Mouse (Mus musculus): ENCODE data around the gene Mad2l1bp. TPM values are rescaled to one million over a fixed set of nuclear protein-coding genes. Genes with fewer than 3 reads are reported as not detected.

Mad2l1bp gene
- polyA plus RNA-seq, 1 experiment from 2014 or later = 33.3 TPM

- peaks cover 15% of the 10 kb centered on the region for H3K4me1 ChIP-seq (ENCODE audit: control insufficient read depth, insufficient read depth, low read length)
- peak within 1 kb of the TSS; percentile 76 for H3K9ac ChIP-seq (ENCODE audit: low read length)
- H3K27me3 ChIP-seq (ENCODE audit: control insufficient read depth, insufficient read depth, low read length) = no peaks in the 10 kb centered on the region
- H3K27ac ChIP-seq (ENCODE audit: low read depth, low read length) = peak within 1 kb of the TSS; percentile 49
- ATAC-seq (ENCODE audit: low FRiP score) = peak; percentile 96
- DNase-seq (ENCODE audit: low spot score, missing footprints) = peak; percentile 100
- WGBS = under 1% methylated on average over 23 of the region's 23 CpGs
- no peaks in the 10 kb centered on the region for H3K9me3 ChIP-seq (ENCODE audit: control insufficient read depth, low read length)
- H3K4me3 ChIP-seq (ENCODE audit: low read depth, low read length) = peak within 1 kb of the TSS; percentile 64
- H3K4me2 ChIP-seq = peak within 1 kb of the TSS; percentile 87
- peaks cover 7% of the 10 kb centered on the region; the same call in 1 of the 2 replicates for H3K36me3 ChIP-seq (ENCODE audit: control insufficient read depth, insufficient read depth, low read length)
Observed at GRCm38 (mm10) chr17:46160686-46161085, 7.3 kb upstream of the Mad2l1bp start, which contains the start of gene Gtpbp2. Gene Gtpbp2, plus strand, starts transcription at chr17:46161032.

DNA sequence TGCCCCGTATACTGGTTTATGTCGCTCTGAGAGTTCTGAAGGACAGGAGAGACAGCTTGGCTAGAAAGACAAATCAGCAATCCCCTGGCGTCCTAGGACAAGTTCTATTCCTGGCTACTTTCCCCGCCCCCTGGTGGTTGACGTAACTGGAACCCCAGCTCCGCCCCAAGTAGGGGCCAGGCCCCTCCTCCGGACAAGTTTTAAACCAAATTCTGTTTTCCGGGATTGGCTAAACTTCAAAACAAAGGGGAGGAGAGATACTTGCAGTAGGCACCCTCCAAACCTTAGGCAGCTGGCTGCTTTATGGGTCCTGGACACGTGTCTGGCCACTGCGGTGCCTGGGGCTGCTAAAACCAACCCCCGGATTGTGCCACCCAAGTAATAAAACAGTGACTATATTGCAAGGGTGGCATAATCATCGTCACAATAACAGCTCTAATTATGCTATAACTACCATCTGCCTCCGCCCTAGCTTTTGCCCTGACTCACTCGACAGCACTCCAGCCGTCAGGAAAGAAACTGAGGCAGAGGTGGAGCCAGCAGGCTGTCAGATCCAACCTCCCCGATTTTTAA is 6.8 kb upstream of the Mad2l1bp start:
- Histone ChIP-seq H3K27ac (ENCODE audit: low read depth, low read length) (peak overlapping the region; percentile 49), H3K4me1 (ENCODE audit: control insufficient read depth, insufficient read depth, low read length) (peaks cover 15% of the 10 kb centered on the region), H3K9me3 (ENCODE audit: control insufficient read depth, low read length) (no peaks in the 10 kb centered on the region), H3K27me3 (ENCODE audit: control insufficient read depth, insufficient read depth, low read length) (no peaks in the 10 kb centered on the region), H3K9ac (ENCODE audit: low read length) (peak overlapping the region; percentile 66), H3K4me2 (peak overlapping the region; percentile 87), H3K4me3 (ENCODE audit: low read depth, low read length) (peak overlapping the region; percentile 64), H3K36me3 (ENCODE audit: control insufficient read depth, insufficient read depth, low read length) (peaks cover 3% of the 10 kb centered on the region; the same call in 1 of the 2 replicates)
- peak; percentile 96 for DNase-seq (ENCODE audit: low spot score, missing footprints)
- ATAC-seq (ENCODE audit: low FRiP score) = peak; percentile 65
- WGBS = 1% methylated on average over 16 of the region's 16 CpGs

DNA sequence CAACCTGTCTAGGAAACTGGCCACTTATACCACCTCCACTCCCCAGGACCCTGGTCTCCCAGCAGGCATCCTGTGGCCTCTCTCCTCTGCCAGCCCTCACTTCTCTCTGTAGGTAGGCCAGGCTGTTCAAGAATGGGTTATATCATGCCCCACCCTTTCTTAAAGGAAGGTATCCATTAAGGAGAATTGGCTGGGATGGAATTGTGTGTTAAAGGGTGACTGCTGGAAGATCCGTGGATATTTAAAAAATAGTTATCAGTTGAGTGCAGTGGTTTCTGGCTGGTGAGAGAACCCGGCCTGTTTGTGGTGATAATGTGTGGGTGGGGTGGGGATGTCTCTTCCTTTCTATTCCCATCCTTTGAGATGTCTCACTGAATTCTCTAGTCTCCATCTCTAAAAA is 5.9 kb upstream of the Mad2l1bp start:
- Histone ChIP-seq H3K4me1 (ENCODE audit: control insufficient read depth, insufficient read depth, low read length) (peaks cover 15% of the 10 kb centered on the region), H3K27me3 (ENCODE audit: control insufficient read depth, insufficient read depth, low read length) (no peaks in the 10 kb centered on the region), H3K36me3 (ENCODE audit: control insufficient read depth, insufficient read depth, low read length) (no peaks in the 10 kb centered on the region; the same call in 1 of the 2 replicates), H3K4me2 (no peak overlapping the region), H3K9ac (ENCODE audit: low read length) (no peak overlapping the region), H3K4me3 (ENCODE audit: low read depth, low read length) (no peak overlapping the region), H3K27ac (ENCODE audit: low read depth, low read length) (no peak overlapping the region), H3K9me3 (ENCODE audit: control insufficient read depth, low read length) (no peaks in the 10 kb centered on the region)
- DNase-seq (ENCODE audit: low spot score, missing footprints) = no peak
- no peak for ATAC-seq (ENCODE audit: low FRiP score)
- 69% methylated on average over 2 of the region's 2 CpGs for WGBS

- ATAC-seq (ENCODE audit: low FRiP score) (no peak), DNase-seq (ENCODE audit: low spot score, missing footprints) (no peak)
- Histone ChIP-seq H3K9ac (ENCODE audit: low read length) (no peak overlapping the region), H3K4me2 (no peak overlapping the region), H3K4me1 (ENCODE audit: control insufficient read depth, insufficient read depth, low read length) (peaks cover 18% of the 10 kb centered on the region), H3K36me3 (ENCODE audit: control insufficient read depth, insufficient read depth, low read length) (no peaks in the 10 kb centered on the region), H3K9me3 (ENCODE audit: control insufficient read depth, low read length) (no peaks in the 10 kb centered on the region), H3K27ac (ENCODE audit: low read depth, low read length) (no peak overlapping the region), H3K27me3 (ENCODE audit: control insufficient read depth, insufficient read depth, low read length) (no peaks in the 10 kb centered on the region), H3K4me3 (ENCODE audit: low read depth, low read length) (no peak overlapping the region)
- 84% methylated on average over 8 of the region's 8 CpGs for WGBS
Observed at GRCm38 (mm10) chr17:46157131-46157530, 3.8 kb upstream of the Mad2l1bp start.

- WGBS = 82% methylated on average over 5 of the region's 5 CpGs
- H3K27me3 ChIP-seq (ENCODE audit: control insufficient read depth, insufficient read depth, low read length) = no peaks in the 10 kb centered on the region
Observed at GRCm38 (mm10) chr17:46156680-46157079, 3.3 kb upstream of the Mad2l1bp start.

GRCm38 (mm10) chr17:46154336-46154735 is 983 bp upstream of the Mad2l1bp start:
- Histone ChIP-seq H3K4me1 (ENCODE audit: control insufficient read depth, insufficient read depth, low read length) (peaks cover 5% of the 10 kb centered on the region), H3K9me3 (ENCODE audit: control insufficient read depth, low read length) (no peaks in the 10 kb centered on the region), H3K36me3 (ENCODE audit: control insufficient read depth, insufficient read depth, low read length) (no peaks in the 10 kb centered on the region), H3K27me3 (ENCODE audit: control insufficient read depth, insufficient read depth, low read length) (no peaks in the 10 kb centered on the region), H3K27ac (ENCODE audit: low read depth, low read length) (no peak overlapping the region), H3K4me3 (ENCODE audit: low read depth, low read length) (no peak overlapping the region), H3K4me2 (no peak overlapping the region), H3K9ac (ENCODE audit: low read length) (no peak overlapping the region)
- no peak for ATAC-seq (ENCODE audit: low FRiP score)
- WGBS = 89% methylated on average over 3 of the region's 3 CpGs
- DNase-seq (ENCODE audit: low spot score, missing footprints) = peak; percentile 70

More at GRCm38 (mm10) chr17:46156680-46157079, 3.3 kb upstream of the Mad2l1bp start:
- no peak for ATAC-seq (ENCODE audit: low FRiP score)
- H3K4me2 ChIP-seq = no peak overlapping the region
- DNase-seq (ENCODE audit: low spot score, missing footprints) = no peak
- no peak overlapping the region for H3K4me3 ChIP-seq (ENCODE audit: low read depth, low read length)
- no peak overlapping the region for H3K9ac ChIP-seq (ENCODE audit: low read length)
- no peaks in the 10 kb centered on the region for H3K9me3 ChIP-seq (ENCODE audit: control insufficient read depth, low read length)
- H3K4me1 ChIP-seq (ENCODE audit: control insufficient read depth, insufficient read depth, low read length) = peaks cover 13% of the 10 kb centered on the region
- H3K27ac ChIP-seq (ENCODE audit: low read depth, low read length) = no peak overlapping the region
- no peaks in the 10 kb centered on the region for H3K36me3 ChIP-seq (ENCODE audit: control insufficient read depth, insufficient read depth, low read length)

DNA sequence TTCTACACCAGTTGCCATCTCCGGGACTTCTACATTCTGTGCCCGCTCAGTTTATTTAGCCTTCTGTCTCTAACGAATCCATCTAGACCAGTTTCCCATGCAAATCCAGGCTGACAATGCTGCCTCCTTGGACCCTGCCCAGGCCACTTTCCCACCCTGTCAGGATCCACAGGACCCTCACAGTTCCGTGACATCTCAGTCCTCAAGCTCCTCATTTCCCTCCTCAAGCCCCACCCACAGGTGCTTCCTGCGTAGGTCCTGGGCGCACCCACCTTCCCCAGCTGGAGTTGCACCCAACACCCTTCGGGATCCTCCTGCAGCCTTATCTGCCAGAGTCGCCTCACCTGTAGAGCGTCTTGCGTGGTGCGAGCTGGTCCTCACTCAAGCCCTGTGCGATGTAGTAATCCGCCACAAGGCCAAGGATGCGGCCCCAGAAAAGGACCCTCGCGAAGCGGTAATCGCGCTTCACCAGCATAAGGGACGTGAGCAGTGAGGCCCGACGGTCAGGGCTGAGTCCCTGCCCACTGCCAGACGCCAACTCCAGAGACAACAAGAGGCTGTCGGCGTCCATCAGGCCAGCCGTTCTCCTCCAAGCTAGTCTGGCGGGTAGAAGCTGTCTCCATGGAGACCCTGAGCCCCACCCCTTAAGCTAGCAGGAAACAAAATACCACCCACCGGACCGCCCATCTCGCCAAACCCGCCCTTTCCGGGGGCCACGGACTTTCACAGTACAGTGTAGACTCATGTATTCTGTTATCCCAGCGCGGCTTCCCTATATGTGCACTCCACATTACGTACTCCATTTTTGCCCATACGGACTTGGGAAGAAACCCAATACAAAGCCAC is 9.6 kb downstream of the Mad2l1bp start, which contains the start of gene Rsph9:
Rsph9 (minus strand) TSS at position 639 of the 846 bp plus-strand sequence.
- ATAC-seq (ENCODE audit: low FRiP score) (peak; percentile 93), DNase-seq (ENCODE audit: low spot score, missing footprints) (peak; percentile 96)
- H3K4me3 ChIP-seq (ENCODE audit: low read depth, low read length) = peak within 1 kb of the TSS; percentile 35
- peak within 1 kb of the TSS; percentile 29 for H3K9ac ChIP-seq (ENCODE audit: low read length)
- no peaks in the 10 kb centered on the region for H3K9me3 ChIP-seq (ENCODE audit: control insufficient read depth, low read length)
- no peak within 1 kb of the TSS for H3K27ac ChIP-seq (ENCODE audit: low read depth, low read length)
- no peaks in the 10 kb centered on the region for H3K27me3 ChIP-seq (ENCODE audit: control insufficient read depth, insufficient read depth, low read length)
- peaks cover 5% of the 10 kb centered on the region for H3K4me1 ChIP-seq (ENCODE audit: control insufficient read depth, insufficient read depth, low read length)
- H3K36me3 ChIP-seq (ENCODE audit: control insufficient read depth, insufficient read depth, low read length) = peaks cover 8% of the 10 kb centered on the region; the same call in 1 of the 2 replicates
- WGBS = 7% methylated on average over 37 of the region's 37 CpGs
- peak within 1 kb of the TSS; percentile 78 for H3K4me2 ChIP-seq

DNA sequence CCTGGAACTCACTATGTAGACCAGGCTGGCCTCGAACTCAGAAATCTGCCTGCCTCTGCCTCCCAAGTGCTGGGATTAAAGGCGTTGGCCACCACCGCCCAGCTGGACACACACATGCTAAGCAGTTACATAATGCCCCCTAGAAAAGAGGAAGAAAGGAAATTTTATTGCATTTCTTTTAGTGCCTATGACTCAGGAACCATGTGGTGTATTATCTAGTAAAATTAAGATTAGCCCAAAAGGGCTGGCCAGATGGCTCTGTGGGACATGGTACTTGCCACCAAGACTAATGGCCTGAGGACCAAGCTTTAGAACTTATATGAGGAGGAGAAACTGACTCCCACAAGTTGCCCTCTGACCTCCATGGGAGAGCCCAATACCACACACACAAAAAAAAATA is 13.5 kb downstream of the Mad2l1bp start:
- H3K36me3 ChIP-seq (ENCODE audit: control insufficient read depth, insufficient read depth, low read length) = no peaks in the 10 kb centered on the region
- no peaks in the 10 kb centered on the region for H3K9me3 ChIP-seq (ENCODE audit: control insufficient read depth, low read length)
- H3K4me1 ChIP-seq (ENCODE audit: control insufficient read depth, insufficient read depth, low read length) = peaks cover 5% of the 10 kb centered on the region
- no peak overlapping the region for H3K4me3 ChIP-seq (ENCODE audit: low read depth, low read length)
- ATAC-seq (ENCODE audit: low FRiP score) (no peak), DNase-seq (ENCODE audit: low spot score, missing footprints) (peak; percentile 45)
- WGBS = 88% methylated on average over 3 of the region's 3 CpGs
- no peak overlapping the region for H3K27ac ChIP-seq (ENCODE audit: low read depth, low read length)
- H3K27me3 ChIP-seq (ENCODE audit: control insufficient read depth, insufficient read depth, low read length) = no peaks in the 10 kb centered on the region
- no peak overlapping the region for H3K9ac ChIP-seq (ENCODE audit: low read length)
- H3K4me2 ChIP-seq = no peak overlapping the region

Data from midbrain, embryonic 11.5 days (tissue).